Mouse (Mus musculus) thymus, adult 2 months (tissue): ENCODE data around the gene Umod.

Source experiments
- CTCF ChIP-seq: fragments of 200-500 bp; IDR thresholded peaks from 2 replicates; pipeline ENCODE4 v1.5.1; 2012; ENCODE audit warnings: mild to moderate bottlenecking, control low read depth, low read length, moderate library complexity, borderline replicate concordance; ENCODE audit not compliant: control insufficient read depth, poor library complexity, insufficient read depth; ENCODE audit errors: extremely low read depth
- POLR2A ChIP-seq: fragments of 200-500 bp; IDR thresholded peaks from 2 replicates; pipeline ENCODE4 v1.6.1; 2012; ENCODE audit warnings: mild to moderate bottlenecking, low read length, control low read depth, moderate library complexity; ENCODE audit not compliant: control insufficient read depth, poor library complexity, insufficient read depth; ENCODE audit errors: extremely low read depth

DNA sequence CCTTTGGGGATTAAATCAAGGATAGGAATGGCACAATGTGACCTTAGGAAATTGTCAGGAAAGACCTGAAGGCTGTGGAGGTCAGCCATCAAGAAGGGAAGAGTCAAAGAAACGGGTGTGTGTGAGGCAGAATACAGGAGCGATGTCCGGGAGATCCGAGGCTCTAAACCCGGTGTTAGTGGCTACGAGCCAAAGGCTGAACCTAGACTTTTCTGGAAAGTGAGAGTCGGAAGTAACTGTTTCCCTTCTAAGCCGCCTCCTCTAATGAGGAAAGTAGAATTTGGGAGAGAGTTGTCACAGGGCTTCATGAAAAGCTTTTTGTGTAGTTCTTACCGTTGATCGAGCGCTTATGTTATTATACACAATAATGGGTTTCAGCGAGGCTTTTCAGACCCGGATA lies 47.4 kb upstream of the Umod start:
- TF ChIP-seq CTCF (no peak), POLR2A (no peak)
